Mouse (Mus musculus) heart, postnatal 0 days (tissue): ENCODE measurements around the gene Lancl2.

Experiments
- CTCF ChIP-seq: IDR thresholded peaks from 2 replicates; pipeline ENCODE4 v1.5.1; 2016; ENCODE audit warnings: antibody characterized with exemption, control low read depth, low read depth
- EP300 ChIP-seq: IDR thresholded peaks from 2 replicates; pipeline ENCODE4 v1.6.1; 2016; ENCODE audit warnings: antibody characterized with exemption, low read depth

DNA sequence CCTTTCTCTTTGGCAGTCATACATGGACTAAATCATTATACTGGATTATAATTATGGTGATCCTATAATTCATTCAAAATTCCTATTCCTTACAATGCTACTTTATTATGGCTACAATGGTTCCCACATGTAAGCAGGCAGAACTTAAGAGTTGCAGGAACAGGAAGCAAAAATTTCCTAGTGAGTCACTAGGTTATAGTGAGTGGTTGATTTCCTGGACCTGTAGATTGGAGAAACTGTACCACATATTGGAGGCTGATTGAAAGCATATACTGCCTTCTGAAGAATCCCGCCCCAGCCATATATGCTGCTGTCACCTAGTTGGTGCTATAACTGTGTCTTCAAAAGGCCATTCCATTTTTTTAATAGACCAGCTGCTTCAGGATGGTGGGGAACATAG, 40.4 kb downstream of the Lancl2 start:
- TF ChIP-seq CTCF (no peak), EP300 (no peak)
